Mouse (Mus musculus) forebrain, postnatal 0 days (tissue): ENCODE measurements around the gene A730061H03Rik. TPM values are rescaled to one million over a fixed set of nuclear protein-coding genes. Genes with fewer than 3 reads are reported as not detected.
A peak's percentile ranks its signal among the peaks of the same experiment; 100 is the strongest.

Experiments used
- ATAC-seq: fragments of 200-750 bp; cut with Nextera tagmentation; 2 replicates; pipeline ENCODE4 v1.8.0; 2017; ENCODE audit warnings: mild to moderate bottlenecking, moderate library complexity
- DNase-seq: peaks from one replicate; pipeline ENCODE4 v3.0.0-alpha.2; 2015
- H3K27ac ChIP-seq: fragments of 300-500 bp; sonication (generic); 2 replicates; pipeline ENCODE4 v1.5.1; 2014; ENCODE audit warnings: low read depth, mild to moderate bottlenecking, antibody characterized with exemption, low read length, moderate library complexity, mixed read lengths
- H3K27me3 ChIP-seq: fragments of 300-500 bp; sonication (generic); 2 replicates; pipeline ENCODE4 v1.6.1; 2014; ENCODE audit warnings: mild to moderate bottlenecking, low read length, mixed read lengths; ENCODE audit not compliant: insufficient read depth
- H3K36me3 ChIP-seq: fragments of 300-500 bp; sonication (generic); 2 replicates; pipeline ENCODE4 v1.6.1; 2014; ENCODE audit warnings: mild to moderate bottlenecking, moderate library complexity; ENCODE audit not compliant: insufficient read depth
- H3K4me1 ChIP-seq: fragments of 300-500 bp; sonication (generic); 2 replicates; pipeline ENCODE4 v1.6.1; 2014; ENCODE audit warnings: antibody characterized with exemption; ENCODE audit not compliant: insufficient read depth
- H3K4me2 ChIP-seq: fragments of 300-500 bp; sonication (generic); 2 replicates; pipeline ENCODE4 v1.6.1; 2014; ENCODE audit warnings: low read depth, mild to moderate bottlenecking, moderate library complexity
- H3K4me3 ChIP-seq: fragments of 300-500 bp; sonication (generic); 2 replicates; pipeline ENCODE4 v1.5.1; 2014; ENCODE audit warnings: low read depth, low read length, mixed read lengths
- H3K9ac ChIP-seq: fragments of 300-500 bp; sonication (generic); 2 replicates; pipeline ENCODE4 v1.6.1; 2014; ENCODE audit warnings: mild to moderate bottlenecking
- H3K9me3 ChIP-seq: fragments of 300-500 bp; sonication (generic); 2 replicates; pipeline ENCODE4 v1.6.1; 2016; ENCODE audit warnings: low read length
- CTCF ChIP-seq: sonication (generic); IDR thresholded peaks from 2 replicates; pipeline ENCODE4 v1.5.1; 2016; ENCODE audit warnings: antibody characterized with exemption, control low read depth, low read depth
- WGBS: fragments of 180-500 bp; shearing (Covaris S2); extraction: QIAGEN DNeasy Blood & Tissue Kit; methylation state at CpG from one replicate; pipeline ENCODE4 v1.1.7; 2014; 5-methylcytosine and 5-hydroxymethylcytosine counted together
- polyA plus RNA-seq: library from polyadenylated mRNA; unstranded; fragments of >200 nt; fragmentation: Nextera tagmentation; extraction: Ambion mirVana; gene quantifications from 2 replicates; pipeline ENCODE4 v1.2.1, GENCODE M21; 2015
- total RNA-seq: library from RNA; depleted of rRNA; stranded (reverse); fragments of >200 nt; gene quantifications from 2 replicates; pipeline ENCODE4 v1.2.3, GENCODE M21; 2014

The A730061H03Rik gene
- total and polyA plus RNA-seq, 2 experiments from 2014 or later = not detected

DNA sequence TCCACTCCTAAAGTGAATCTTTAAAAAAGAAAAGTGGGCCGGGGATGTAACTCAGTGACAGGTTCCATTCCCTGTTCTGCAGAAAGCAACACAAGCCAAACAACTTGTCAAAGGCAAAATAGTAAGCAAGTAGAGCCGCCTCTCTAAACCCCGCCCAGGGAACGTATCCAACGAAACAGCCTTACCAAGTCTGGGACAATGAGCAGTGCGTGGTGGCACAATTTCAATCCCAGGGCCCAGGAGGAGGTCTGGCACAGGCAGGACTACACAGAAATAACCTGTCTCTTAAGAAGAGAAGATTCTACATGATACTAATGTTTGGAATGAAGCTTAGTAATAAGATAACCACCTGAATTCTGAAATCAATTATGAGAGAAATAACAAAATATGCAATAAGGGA is 10.0 kb downstream of the A730061H03Rik start:
- WGBS = 67% methylated on average over 6 of the region's 6 CpGs
- ATAC-seq = no peak
- H3K27ac ChIP-seq = no peak overlapping the region
- no peaks in the 10 kb centered on the region for H3K4me1 ChIP-seq
- no peak for DNase-seq
- peaks cover 24% of the 10 kb centered on the region for H3K36me3 ChIP-seq
- TF ChIP-seq CTCF = no peak
- no peaks in the 10 kb centered on the region for H3K27me3 ChIP-seq
- H3K9ac ChIP-seq = no peak overlapping the region
- H3K4me3 ChIP-seq = no peak overlapping the region
- H3K9me3 ChIP-seq = no peaks in the 10 kb centered on the region
- no peak overlapping the region for H3K4me2 ChIP-seq

GRCm38 (mm10) chr14:55544334-55544733 is 15.9 kb downstream of the A730061H03Rik start:
- no peak for TF ChIP-seq CTCF
- Histone ChIP-seq H3K27ac (no peak overlapping the region), H3K4me3 (no peak overlapping the region), H3K9me3 (no peaks in the 10 kb centered on the region), H3K4me2 (no peak overlapping the region), H3K36me3 (peaks cover 27% of the 10 kb centered on the region), H3K4me1 (peaks cover 11% of the 10 kb centered on the region), H3K9ac (no peak overlapping the region), H3K27me3 (no peaks in the 10 kb centered on the region)
- 48% methylated on average over 9 of the region's 9 CpGs for WGBS
- ATAC-seq = no peak
- no peak for DNase-seq

- Histone ChIP-seq H3K9me3 (no peaks in the 10 kb centered on the region), H3K36me3 (peaks cover 11% of the 10 kb centered on the region; the same call in 1 of the 2 replicates), H3K9ac (no peak overlapping the region), H3K27ac (no peak overlapping the region), H3K4me3 (no peak overlapping the region), H3K4me2 (no peak overlapping the region), H3K27me3 (no peaks in the 10 kb centered on the region), H3K4me1 (peaks cover 11% of the 10 kb centered on the region)
- WGBS = 95% methylated on average over 12 of the region's 12 CpGs
- ATAC-seq (no peak), DNase-seq (no peak)
- TF ChIP-seq CTCF = no peak
Measured at GRCm38 (mm10) chr14:55542268-55542667, 17.9 kb downstream of the A730061H03Rik start.

DNA sequence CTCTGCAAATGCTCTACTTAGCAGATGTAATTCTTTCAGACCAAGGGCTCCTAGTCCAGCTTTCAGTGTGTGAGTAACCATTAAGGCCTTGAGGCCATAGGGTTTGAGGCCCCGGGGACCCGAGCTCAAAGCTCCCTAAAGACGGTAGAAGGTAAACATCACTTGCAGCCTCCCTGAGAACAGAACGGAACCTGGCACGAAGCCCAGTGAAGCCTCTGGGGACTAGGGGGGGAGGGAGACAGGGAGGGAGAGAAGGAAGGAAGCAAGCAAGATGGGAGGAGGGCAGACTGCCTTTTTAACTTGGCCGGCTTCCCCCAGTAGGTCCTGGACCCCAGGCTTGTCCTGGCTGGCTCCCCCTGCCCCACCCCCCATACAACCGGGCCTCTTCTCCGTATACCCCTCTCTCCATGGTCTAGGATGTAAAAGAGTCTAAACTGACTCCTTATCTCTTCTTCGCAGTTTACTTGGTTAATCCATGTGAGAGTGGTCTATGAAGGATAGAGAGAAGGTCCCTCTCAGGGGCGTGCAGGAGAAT is 19.4 kb downstream of the A730061H03Rik start:
- peak overlapping the region; percentile 59 for H3K4me3 ChIP-seq
- 5% methylated on average over 10 of the region's 10 CpGs for WGBS
- peak; percentile 84 for DNase-seq
- peak; percentile 54 for ATAC-seq
- H3K36me3 ChIP-seq = peaks cover 7% of the 10 kb centered on the region; the same call in 1 of the 2 replicates
- peak overlapping the region; percentile 77 for H3K9ac ChIP-seq
- H3K4me1 ChIP-seq = peaks cover 11% of the 10 kb centered on the region
- peak overlapping the region; percentile 88 for H3K4me2 ChIP-seq
- no peak for TF ChIP-seq CTCF
- no peaks in the 10 kb centered on the region for H3K9me3 ChIP-seq
- peak overlapping the region; percentile 85 for H3K27ac ChIP-seq
- H3K27me3 ChIP-seq = no peaks in the 10 kb centered on the region

- peaks cover 11% of the 10 kb centered on the region for H3K4me1 ChIP-seq
- 0 out of 2 replicates have a peak, but pooled peaks have one; percentile 6 for TF ChIP-seq CTCF
- peak within 1 kb of the TSS; percentile 88 for H3K4me2 ChIP-seq
- 2% methylated on average over 32 of the region's 32 CpGs for WGBS
- H3K4me3 ChIP-seq = peak within 1 kb of the TSS; percentile 59
- DNase-seq (peak; percentile 69), ATAC-seq (peak; percentile 89)
- peak within 1 kb of the TSS; percentile 85 for H3K27ac ChIP-seq
- peak within 1 kb of the TSS; percentile 77 for H3K9ac ChIP-seq
- H3K9me3 ChIP-seq = no peaks in the 10 kb centered on the region
- H3K36me3 ChIP-seq = peaks cover 5% of the 10 kb centered on the region; the same call in 1 of the 2 replicates
- H3K27me3 ChIP-seq = no peaks in the 10 kb centered on the region
Measured at GRCm38 (mm10) chr14:55540067-55540786, 20.0 kb downstream of the A730061H03Rik start, which contains the start of gene Pck2. Gene Pck2 (plus strand): TSS chr14:55540266.

DNA sequence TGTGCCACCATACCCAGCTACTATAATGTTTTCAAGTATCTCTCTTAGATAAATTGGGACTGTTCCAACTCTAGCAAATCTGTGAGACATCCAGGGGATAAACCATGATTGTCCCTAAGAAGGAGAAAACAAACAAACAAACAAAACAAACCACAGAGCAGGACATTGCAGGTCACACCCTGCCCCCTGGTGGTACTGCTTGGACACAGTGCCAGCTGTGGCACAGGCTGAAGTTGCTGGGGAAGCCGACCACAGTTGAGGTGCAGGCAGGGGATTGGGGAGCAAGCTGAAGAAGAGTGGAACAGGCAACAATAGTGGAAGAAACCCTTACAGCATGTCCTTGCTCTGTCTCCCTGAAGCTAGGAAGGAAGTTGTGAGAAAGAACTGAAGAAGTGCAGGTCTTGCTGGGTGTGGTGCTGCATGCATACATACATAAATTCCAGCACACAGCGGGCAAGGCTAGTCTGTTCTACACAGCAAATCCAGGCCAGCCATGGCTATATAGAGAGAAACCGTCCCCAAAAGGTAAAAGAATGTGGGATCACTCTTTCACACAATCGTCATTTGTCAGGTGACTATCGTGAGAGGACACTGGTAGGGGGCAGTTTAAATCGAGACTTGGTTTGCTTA is 24.0 kb downstream of the A730061H03Rik start:
- peak; percentile 75 for TF ChIP-seq CTCF
- Histone ChIP-seq H3K9me3 (no peaks in the 10 kb centered on the region), H3K4me2 (no peak overlapping the region), H3K4me1 (peaks cover 4% of the 10 kb centered on the region; the same call in 1 of the 2 replicates), H3K4me3 (no peak overlapping the region), H3K27me3 (no peaks in the 10 kb centered on the region), H3K9ac (no peak overlapping the region), H3K36me3 (no peaks in the 10 kb centered on the region), H3K27ac (no peak overlapping the region)
- ATAC-seq = no peak
- no peak for DNase-seq
- WGBS = 54% methylated on average over 6 of the region's 6 CpGs

GRCm38 (mm10) chr14:55527940-55528339 is 32.3 kb downstream of the A730061H03Rik start:
- TF ChIP-seq CTCF = peak; percentile 60
- no peak for ATAC-seq
- no peaks in the 10 kb centered on the region for H3K36me3 ChIP-seq
- H3K9ac ChIP-seq = no peak overlapping the region
- no peak overlapping the region for H3K4me2 ChIP-seq
- peak; percentile 56 for DNase-seq
- H3K4me1 ChIP-seq = no peaks in the 10 kb centered on the region
- WGBS = 15% methylated on average over 3 of the region's 3 CpGs
- H3K27me3 ChIP-seq = no peaks in the 10 kb centered on the region
- H3K4me3 ChIP-seq = no peak overlapping the region
- no peak overlapping the region for H3K27ac ChIP-seq
- no peaks in the 10 kb centered on the region for H3K9me3 ChIP-seq
